Mouse (Mus musculus) cerebral cortex, adult 2 months (tissue): ENCODE results near the gene Hepacam.

Experiments used
- WGBS: fragments of 180-500 bp; shearing (Covaris S2); methylation state at CpG from one replicate; pipeline ENCODE4 v1.1.7; 2018; 5-methylcytosine and 5-hydroxymethylcytosine counted together

Hepacam gene

DNA sequence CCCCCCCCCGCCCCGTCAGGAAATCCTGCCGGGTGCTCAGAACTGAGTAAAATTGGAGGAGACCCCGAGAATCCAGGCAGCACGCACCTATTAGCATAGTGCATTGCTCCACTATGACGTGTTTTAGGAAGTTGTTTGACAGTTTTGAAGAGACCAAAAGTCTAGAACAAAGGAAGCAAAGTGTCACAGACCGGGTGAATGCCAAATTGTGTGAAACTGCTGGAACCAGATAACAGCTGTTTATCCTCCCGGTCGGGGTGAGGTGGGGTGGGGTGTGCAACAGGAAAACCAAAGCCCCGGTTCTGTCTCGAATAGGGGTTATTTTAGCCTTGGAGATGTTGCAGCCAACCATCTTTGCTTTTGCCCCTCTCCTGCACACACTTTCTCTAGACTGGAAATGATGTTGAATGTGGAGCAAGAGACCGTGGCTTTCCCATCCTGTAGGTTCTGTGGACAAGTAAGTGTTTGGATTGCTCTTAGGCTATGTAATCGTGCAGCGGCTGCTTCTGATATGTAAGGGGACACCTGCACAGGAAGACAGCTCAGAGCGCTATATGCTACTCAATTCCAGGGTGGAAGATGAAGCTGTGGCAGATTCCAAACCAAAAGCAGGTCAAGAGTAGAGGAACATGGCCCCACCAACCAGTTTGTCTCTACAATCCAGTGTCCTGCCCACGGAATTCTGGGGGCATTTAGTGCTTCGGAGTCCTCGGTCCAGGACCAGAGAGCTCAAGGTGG lies 66.8 kb downstream of the Hepacam start:
- WGBS, result 29% methylated on average over 18 of the region's 18 CpGs

- WGBS, result 45% methylated on average over 14 of the region's 14 CpGs
Measured at GRCm38 (mm10) chr9:37434932-37435331, 67.8 kb downstream of the Hepacam start.

DNA sequence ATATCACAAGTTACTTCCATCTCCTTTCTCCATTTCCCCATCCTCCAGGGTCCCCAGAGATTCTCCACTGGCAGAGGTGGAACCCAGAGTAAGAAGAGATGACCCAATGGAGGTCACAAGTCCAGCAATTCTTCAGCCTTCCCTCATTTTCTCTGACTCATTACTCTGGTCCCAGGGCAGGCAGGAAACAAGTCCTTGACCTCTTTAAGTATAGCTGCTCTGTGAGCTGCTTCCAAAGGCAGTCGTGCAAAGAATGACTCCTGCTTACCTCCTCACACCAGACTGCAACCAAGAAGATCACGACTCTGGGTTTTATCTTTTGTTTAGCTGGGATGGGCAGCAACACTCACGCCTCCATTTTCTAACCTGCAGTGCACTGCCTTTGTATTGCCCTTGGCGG lies 68.5 kb downstream of the Hepacam start:
- 51% methylated on average over 4 of the region's 4 CpGs for WGBS
